Mouse (Mus musculus) olfactory bulb, adult 2 months (tissue): ENCODE data around the gene Uqcrfs1.

ENCODE experiments used
- CTCF ChIP-seq: fragments of 200-500 bp; IDR thresholded peaks from 2 replicates; pipeline ENCODE4 v1.5.1; 2012; ENCODE audit warnings: low read depth, mild to moderate bottlenecking, low read length, moderate library complexity; ENCODE audit not compliant: insufficient read depth
- POLR2A ChIP-seq: fragments of 200-500 bp; IDR thresholded peaks from 2 replicates; pipeline ENCODE4 v1.6.1; 2012; ENCODE audit warnings: mild to moderate bottlenecking, low read depth, low read length, moderate library complexity; ENCODE audit not compliant: insufficient read depth

DNA sequence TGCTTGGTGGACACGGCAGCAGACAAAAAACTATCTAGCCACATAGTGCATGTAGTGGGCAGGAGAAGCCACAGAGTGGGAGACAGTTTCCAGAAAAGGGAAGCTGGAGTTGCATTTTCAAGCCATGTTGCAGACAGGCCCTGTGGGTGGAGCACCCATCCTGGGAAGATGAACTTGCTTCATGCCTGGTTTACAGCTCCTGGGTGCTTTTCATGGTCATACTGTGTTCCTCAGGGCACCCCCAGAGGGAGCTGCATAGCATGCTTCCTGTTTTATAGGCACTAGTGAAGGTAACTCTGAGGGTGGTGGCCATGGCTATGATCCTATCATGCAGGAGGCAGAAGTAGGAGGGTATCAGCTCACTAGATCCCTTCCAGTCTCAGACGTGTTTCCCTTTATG, 37.4 kb upstream of the Uqcrfs1 start:
- no peak for TF ChIP-seq CTCF
- TF ChIP-seq POLR2A = no peak
